Mouse (Mus musculus) retina, embryonic 14.5 days (tissue): ENCODE data around the gene Lamc3.

ENCODE experiments used
- DNase-seq: peaks from one replicate; pipeline ENCODE4 v3.0.0-alpha.2; 2015; ENCODE audit warnings: low spot score

The Lamc3 gene

DNA sequence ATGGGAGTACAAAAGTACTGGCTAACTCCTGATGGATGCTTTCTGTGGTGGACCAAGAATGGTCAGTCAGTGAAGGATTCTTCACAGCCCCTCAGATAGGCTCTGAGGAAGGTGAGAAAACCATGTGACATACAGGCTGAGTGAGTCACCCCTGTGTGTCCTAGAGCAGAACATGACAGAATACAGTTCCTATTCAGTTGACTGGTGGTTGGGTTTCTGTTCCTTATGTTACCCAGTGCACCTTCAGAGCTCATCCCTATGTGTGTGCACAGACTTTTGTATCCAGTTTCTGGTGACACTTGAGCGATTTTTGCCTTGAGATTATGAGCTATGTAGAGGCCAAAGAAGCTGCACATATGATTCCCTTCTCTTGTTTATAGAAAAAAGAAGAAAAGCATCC is 100.7 kb downstream of the Lamc3 start:
- DNase-seq: no peak

GRCm38 (mm10) chr2:31990961-31991360 is 103.9 kb downstream of the Lamc3 start:
- no peak for DNase-seq

DNA sequence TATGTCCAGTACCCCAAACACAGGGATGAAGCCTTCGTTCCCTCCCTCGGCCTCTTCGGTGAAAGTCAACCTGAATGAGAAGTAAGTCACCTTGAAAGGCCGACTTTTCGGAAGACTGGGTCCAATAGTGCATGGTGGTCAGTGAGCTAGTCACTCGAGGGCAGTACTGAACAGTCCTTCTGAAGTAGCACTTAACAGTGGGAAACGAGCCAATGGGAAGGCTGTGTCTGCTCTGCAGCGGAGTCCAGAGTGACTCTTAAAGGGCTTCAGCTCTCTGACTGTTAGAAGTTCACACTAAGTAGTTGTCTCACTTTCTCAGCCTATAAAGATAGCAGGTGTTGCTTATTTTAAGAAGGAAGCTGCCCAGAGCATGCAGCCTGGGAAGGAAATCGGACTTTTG is 107.8 kb downstream of the Lamc3 start:
- no peak for DNase-seq

- no peak for DNase-seq
These were observed 109.0 kb downstream of the Lamc3 start for GRCm38 (mm10) chr2:31996060-31996459.
